Mouse (Mus musculus): ENCODE results near the gene Gm17949. TPM values are rescaled to one million over a fixed set of nuclear protein-coding genes. Genes with fewer than 3 reads are reported as not detected.

Gene Gm17949
- polyA plus RNA-seq, 2 experiments: 0.05 to 0.26 TPM

DNA sequence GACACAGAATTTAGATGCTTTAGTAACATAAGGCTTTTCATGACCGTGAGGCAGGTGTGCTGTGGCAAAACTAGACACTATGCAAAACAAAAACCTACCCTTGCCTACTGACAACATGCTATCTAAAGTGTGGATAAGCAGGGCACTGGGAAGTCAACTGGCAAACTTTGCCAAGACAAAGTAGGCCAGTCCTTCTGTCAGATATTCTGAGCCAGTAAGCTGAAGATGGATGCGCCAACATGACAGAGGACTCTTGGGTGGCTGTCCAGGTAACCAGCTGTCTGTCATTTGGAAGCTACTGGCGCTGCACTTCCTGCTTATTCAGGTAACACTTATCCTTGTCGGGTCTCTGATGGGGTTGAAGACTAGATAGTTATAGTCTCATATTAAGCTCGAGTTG, 41.2 kb upstream of the Gm17949 start:
- no peak overlapping the region for H3K4me3 ChIP-seq (replicated peaks; ENCODE audit: low read length)
- ATAC-seq (ENCODE audit: low FRiP score, low read depth) (no peak), DNase-seq (ENCODE audit: low spot score) (no peak)
- WGBS: 65% methylated on average over 5 of the region's 5 CpGs
- no peaks in the 10 kb centered on the region for H3K4me1 ChIP-seq (ENCODE audit: control insufficient read depth, insufficient read depth, low read length)
- H3K9ac ChIP-seq (ENCODE audit: low read depth, low read length, severe bottlenecking): no peak overlapping the region
- no peaks in the 10 kb centered on the region for H3K36me3 ChIP-seq (ENCODE audit: control insufficient read depth, insufficient read depth, low read length)
- H3K27me3 ChIP-seq (ENCODE audit: control insufficient read depth, insufficient read depth, low read length): no peaks in the 10 kb centered on the region
- no peak for TF ChIP-seq POLR2A (IDR thresholded peaks at IDR 0.05; ENCODE audit: borderline replicate concordance, extremely low read depth, insufficient read depth, insufficient read length)
- H3K9me3 ChIP-seq (ENCODE audit: control insufficient read depth, low read length): no peaks in the 10 kb centered on the region
- H3K4me2 ChIP-seq (replicated peaks; ENCODE audit: low read depth, low read length, severe bottlenecking): no peak overlapping the region
- H3K27ac ChIP-seq (replicated peaks; ENCODE audit: low read depth, low read length): no peak overlapping the region

DNA sequence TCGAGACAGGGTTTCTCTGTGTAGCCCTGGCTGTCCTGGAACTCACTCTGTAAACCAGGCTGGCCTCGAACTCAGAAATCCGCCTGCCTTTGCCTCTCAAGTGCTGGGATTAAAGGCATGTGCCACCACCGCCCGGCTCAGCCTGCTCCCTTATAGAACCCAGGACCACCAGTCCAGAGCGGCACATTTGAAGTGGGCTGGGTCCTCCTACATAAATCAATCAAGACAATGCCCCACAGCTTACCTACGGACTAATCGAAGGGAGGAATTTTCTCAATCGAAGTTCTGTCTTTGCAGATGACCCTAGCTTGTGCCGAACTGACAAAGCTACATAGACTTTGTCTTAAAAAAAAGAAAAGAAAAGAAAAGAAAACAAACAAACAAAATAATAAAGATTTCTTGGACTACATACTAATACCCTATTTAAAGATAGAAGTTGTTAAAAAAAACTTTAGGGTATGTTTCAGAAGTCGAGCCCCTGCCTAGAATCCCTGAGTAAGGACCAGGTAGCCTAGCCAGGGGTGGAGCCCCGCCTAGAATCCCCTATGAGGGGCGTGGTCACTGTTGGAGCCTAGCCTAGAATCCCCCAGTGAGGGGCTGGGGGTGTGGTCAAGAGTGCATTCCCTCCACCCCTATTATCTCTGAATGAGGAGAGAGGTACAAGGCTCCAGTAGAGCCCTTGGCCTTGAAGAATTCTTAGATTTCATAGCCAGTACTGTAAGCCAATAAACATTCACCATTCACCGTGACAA, 37.1 kb upstream of the Gm17949 start:
- no peak overlapping the region for H3K27ac ChIP-seq (replicated peaks; ENCODE audit: low read depth, low read length)
- WGBS: 57% methylated on average over 13 of the region's 14 CpGs
- TF ChIP-seq POLR2A (IDR thresholded peaks at IDR 0.05; ENCODE audit: borderline replicate concordance, extremely low read depth, insufficient read depth, insufficient read length): no peak
- H3K36me3 ChIP-seq (ENCODE audit: control insufficient read depth, insufficient read depth, low read length): no peaks in the 10 kb centered on the region
- no peaks in the 10 kb centered on the region for H3K4me1 ChIP-seq (ENCODE audit: control insufficient read depth, insufficient read depth, low read length)
- H3K4me3 ChIP-seq (replicated peaks; ENCODE audit: low read length): no peak overlapping the region
- H3K4me2 ChIP-seq (replicated peaks; ENCODE audit: low read depth, low read length, severe bottlenecking): no peak overlapping the region
- H3K9ac ChIP-seq (ENCODE audit: low read depth, low read length, severe bottlenecking): no peak overlapping the region
- no peaks in the 10 kb centered on the region for H3K9me3 ChIP-seq (ENCODE audit: control insufficient read depth, low read length)
- ATAC-seq (ENCODE audit: low FRiP score, low read depth) (no peak), DNase-seq (ENCODE audit: low spot score) (no peak)
- H3K27me3 ChIP-seq (ENCODE audit: control insufficient read depth, insufficient read depth, low read length): no peaks in the 10 kb centered on the region

GRCm38 (mm10) chr17:56974708-56975240, 36.5 kb upstream of the Gm17949 start:
- WGBS: 50% methylated on average over 5 of the region's 5 CpGs
- Histone ChIP-seq H3K9ac (ENCODE audit: low read depth, low read length, severe bottlenecking) (no peak overlapping the region), H3K27ac (replicated peaks; ENCODE audit: low read depth, low read length) (no peak overlapping the region), H3K36me3 (ENCODE audit: control insufficient read depth, insufficient read depth, low read length) (no peaks in the 10 kb centered on the region), H3K27me3 (ENCODE audit: control insufficient read depth, insufficient read depth, low read length) (no peaks in the 10 kb centered on the region), H3K4me1 (ENCODE audit: control insufficient read depth, insufficient read depth, low read length) (no peaks in the 10 kb centered on the region), H3K4me2 (replicated peaks; ENCODE audit: low read depth, low read length, severe bottlenecking) (no peak overlapping the region), H3K9me3 (ENCODE audit: control insufficient read depth, low read length) (no peaks in the 10 kb centered on the region), H3K4me3 (replicated peaks; ENCODE audit: low read length) (no peak overlapping the region)
- no peak for DNase-seq (ENCODE audit: low spot score)
- ATAC-seq (ENCODE audit: low FRiP score, low read depth): no peak
- TF ChIP-seq POLR2A (IDR thresholded peaks at IDR 0.05; ENCODE audit: borderline replicate concordance, extremely low read depth, insufficient read depth, insufficient read length): no peak

DNA sequence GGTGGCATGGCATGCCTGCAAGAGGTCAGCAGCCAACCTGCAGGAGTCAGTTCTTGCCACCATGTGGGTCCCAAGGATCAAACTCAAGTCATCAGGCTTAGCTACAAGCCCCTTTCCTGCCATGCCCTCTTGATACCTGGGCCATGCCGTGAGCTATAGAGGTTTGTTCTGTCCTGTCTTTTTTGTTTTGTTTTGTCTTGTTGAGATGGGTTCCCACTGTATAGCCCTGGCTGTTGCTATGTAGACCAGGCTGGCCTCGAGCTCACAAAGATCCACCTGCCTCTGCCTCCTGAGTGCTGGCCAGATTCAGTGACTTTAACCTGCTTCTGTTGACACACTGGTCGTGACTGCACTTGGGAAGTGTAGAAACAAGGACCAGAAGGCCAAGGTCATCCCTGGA, 35.9 kb upstream of the Gm17949 start:
- ATAC-seq (ENCODE audit: low FRiP score, low read depth) (no peak), DNase-seq (ENCODE audit: low spot score) (no peak)
- H3K27ac ChIP-seq (replicated peaks; ENCODE audit: low read depth, low read length): no peak overlapping the region
- H3K4me2 ChIP-seq (replicated peaks; ENCODE audit: low read depth, low read length, severe bottlenecking): no peak overlapping the region
- no peak overlapping the region for H3K4me3 ChIP-seq (replicated peaks; ENCODE audit: low read length)
- H3K36me3 ChIP-seq (ENCODE audit: control insufficient read depth, insufficient read depth, low read length): no peaks in the 10 kb centered on the region
- no peaks in the 10 kb centered on the region for H3K27me3 ChIP-seq (ENCODE audit: control insufficient read depth, insufficient read depth, low read length)
- no peak for TF ChIP-seq POLR2A (IDR thresholded peaks at IDR 0.05; ENCODE audit: borderline replicate concordance, extremely low read depth, insufficient read depth, insufficient read length)
- H3K4me1 ChIP-seq (ENCODE audit: control insufficient read depth, insufficient read depth, low read length): no peaks in the 10 kb centered on the region
- 85% methylated on average over 3 of the region's 3 CpGs for WGBS
- H3K9ac ChIP-seq (ENCODE audit: low read depth, low read length, severe bottlenecking): no peak overlapping the region
- H3K9me3 ChIP-seq (ENCODE audit: control insufficient read depth, low read length): no peaks in the 10 kb centered on the region

DNA sequence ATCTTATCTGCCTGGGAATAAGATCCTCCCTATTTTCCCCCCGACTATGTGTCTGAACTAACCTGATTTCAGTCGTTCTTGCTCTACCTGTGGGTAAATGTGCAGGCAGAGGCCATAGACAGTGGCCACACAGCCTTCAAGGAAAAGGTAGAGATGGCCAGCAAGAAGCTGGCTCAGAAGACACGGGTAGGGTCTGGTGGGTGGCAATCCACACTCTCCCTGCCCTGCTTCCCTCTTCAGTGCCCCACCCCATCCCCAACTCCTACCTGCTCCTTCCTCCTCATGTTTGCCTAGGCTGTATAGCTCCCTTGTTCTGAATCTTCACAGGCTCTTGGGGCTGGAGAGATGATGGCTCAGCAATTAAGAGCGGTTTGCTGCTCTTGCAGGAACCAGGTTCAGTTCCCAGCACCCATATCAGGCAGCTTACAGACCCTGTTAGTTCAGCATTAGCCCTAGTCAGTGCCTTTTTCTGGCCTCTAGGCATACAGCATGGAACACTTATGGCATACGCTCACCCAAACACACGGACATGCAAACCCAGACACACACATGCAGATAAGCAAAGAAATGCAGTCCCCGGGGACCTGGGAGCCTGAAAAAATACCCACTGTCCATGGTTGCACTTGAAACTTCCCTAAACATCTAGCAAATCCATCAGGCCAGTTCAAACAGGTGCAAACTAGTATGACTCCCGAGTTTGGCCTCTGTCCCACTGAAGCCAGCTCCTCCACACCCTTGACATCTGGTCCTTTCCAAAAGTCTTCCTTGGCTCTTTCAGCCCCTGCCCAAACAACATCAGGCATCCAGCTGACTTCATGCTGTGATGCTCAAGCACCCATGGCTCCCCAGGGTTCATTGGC, 34.5 kb upstream of the Gm17949 start:
- Histone ChIP-seq H3K4me3 (replicated peaks; ENCODE audit: low read length) (no peak overlapping the region), H3K27me3 (ENCODE audit: control insufficient read depth, insufficient read depth, low read length) (no peaks in the 10 kb centered on the region), H3K27ac (replicated peaks; ENCODE audit: low read depth, low read length) (no peak overlapping the region), H3K36me3 (ENCODE audit: control insufficient read depth, insufficient read depth, low read length) (no peaks in the 10 kb centered on the region), H3K4me2 (replicated peaks; ENCODE audit: low read depth, low read length, severe bottlenecking) (no peak overlapping the region), H3K9ac (ENCODE audit: low read depth, low read length, severe bottlenecking) (no peak overlapping the region), H3K4me1 (ENCODE audit: control insufficient read depth, insufficient read depth, low read length) (no peaks in the 10 kb centered on the region), H3K9me3 (ENCODE audit: control insufficient read depth, low read length) (no peaks in the 10 kb centered on the region)
- no peak for DNase-seq (ENCODE audit: low spot score)
- WGBS: 83% methylated on average over 8 of the region's 8 CpGs
- ATAC-seq (ENCODE audit: low FRiP score, low read depth): no peak
- TF ChIP-seq POLR2A (IDR thresholded peaks at IDR 0.05; ENCODE audit: borderline replicate concordance, extremely low read depth, insufficient read depth, insufficient read length): no peak

Data from limb, embryonic 14.5 days (tissue).